Mouse (Mus musculus) midbrain, postnatal 0 days (tissue): ENCODE results near the gene Rora. TPM values are rescaled to one million over a fixed set of nuclear protein-coding genes. Genes with fewer than 3 reads are reported as not detected.

Source experiments
- ATAC-seq: fragments of 200-750 bp; cut with Nextera tagmentation; 2 replicates; pipeline ENCODE4 v1.8.0; 2017; ENCODE audit warnings: moderate number of reproducible peaks, mild to moderate bottlenecking, moderate TSS enrichment, moderate library complexity; ENCODE audit not compliant: low FRiP score
- DNase-seq: peaks from one replicate; pipeline ENCODE4 v3.0.0-alpha.2; 2015; ENCODE audit warnings: low spot score
- H3K27ac ChIP-seq: fragments of 300-500 bp; sonication (generic); 2 replicates; pipeline ENCODE4 v1.5.1; 2014; ENCODE audit warnings: low read depth, mild to moderate bottlenecking, low read length, mixed read lengths
- H3K27me3 ChIP-seq: fragments of 300-500 bp; sonication (generic); 2 replicates; pipeline ENCODE4 v1.6.1; 2014; ENCODE audit warnings: low read length, control low read depth, mixed read lengths; ENCODE audit not compliant: insufficient read depth
- H3K36me3 ChIP-seq: fragments of 300-500 bp; sonication (generic); 2 replicates; pipeline ENCODE4 v1.6.1; 2014; ENCODE audit warnings: low read length, control low read depth, mixed read lengths; ENCODE audit not compliant: insufficient read depth
- H3K4me1 ChIP-seq: fragments of 300-500 bp; sonication (generic); 2 replicates; pipeline ENCODE4 v1.6.1; 2014; ENCODE audit warnings: mild to moderate bottlenecking, control low read depth, antibody characterized with exemption, low read length, mixed read lengths; ENCODE audit not compliant: insufficient read depth
- H3K4me2 ChIP-seq: fragments of 300-500 bp; sonication (generic); 2 replicates; pipeline ENCODE4 v1.6.1; 2014; ENCODE audit warnings: low read depth, mild to moderate bottlenecking, low read length, mixed read lengths; ENCODE audit not compliant: poor library complexity, severe bottlenecking
- H3K4me3 ChIP-seq: fragments of 300-500 bp; sonication (generic); 2 replicates; pipeline ENCODE4 v1.5.1; 2014; ENCODE audit warnings: low read depth, mild to moderate bottlenecking, low read length, moderate library complexity
- H3K9ac ChIP-seq: fragments of 300-500 bp; sonication (generic); replicated peaks from 2 replicates; pipeline ENCODE4 v1.6.1; 2014; ENCODE audit warnings: mild to moderate bottlenecking, low read length, moderate library complexity, mixed read lengths; ENCODE audit not compliant: poor library complexity, severe bottlenecking
- H3K9me3 ChIP-seq: fragments of 300-500 bp; sonication (generic); 2 replicates; pipeline ENCODE4 v1.6.1; 2016; ENCODE audit warnings: low read length, control low read depth
- CTCF ChIP-seq: IDR thresholded peaks from 2 replicates; pipeline ENCODE4 v1.5.1; 2016; ENCODE audit warnings: antibody characterized with exemption, mild to moderate bottlenecking
- WGBS: fragments of 180-500 bp; shearing (Covaris S2); extraction: QIAGEN DNeasy Blood & Tissue Kit; methylation state at CpG from one replicate; pipeline ENCODE4 v1.1.7; 2014; 5-methylcytosine and 5-hydroxymethylcytosine counted together
- polyA plus RNA-seq: library from polyadenylated mRNA; unstranded; fragments of >200 nt; fragmentation: Nextera tagmentation; extraction: Ambion mirVana; gene quantifications from 2 replicates; pipeline ENCODE4 v1.2.1, GENCODE M21; 2015
- total RNA-seq: library from RNA; depleted of rRNA; stranded (reverse); fragments of >200 nt; gene quantifications from 2 replicates; pipeline ENCODE4 v1.2.3, GENCODE M21; 2014

The Rora gene
- total and polyA plus RNA-seq, 2 experiments from 2014 or later, result 28.2 to 49.6 TPM

- no peak overlapping the region for H3K27ac ChIP-seq
- no peak overlapping the region for H3K9ac ChIP-seq
- no peaks in the 10 kb centered on the region for H3K9me3 ChIP-seq
- peaks cover 3% of the 10 kb centered on the region; the same call in 1 of the 2 replicates for H3K4me1 ChIP-seq
- ATAC-seq (no peak), DNase-seq (no peak)
- H3K36me3 ChIP-seq, result no peaks in the 10 kb centered on the region
- no peaks in the 10 kb centered on the region for H3K27me3 ChIP-seq
- no peak for TF ChIP-seq CTCF
- 73% methylated on average over 4 of the region's 4 CpGs for WGBS
- no peak overlapping the region for H3K4me2 ChIP-seq
- no peak overlapping the region for H3K4me3 ChIP-seq
Observed at GRCm38 (mm10) chr9:68820036-68820435, 166.4 kb downstream of the Rora start.

- no peak for ATAC-seq
- peaks cover 3% of the 10 kb centered on the region; the same call in 1 of the 2 replicates for H3K4me1 ChIP-seq
- H3K9ac ChIP-seq, result no peak overlapping the region
- no peaks in the 10 kb centered on the region for H3K36me3 ChIP-seq
- no peaks in the 10 kb centered on the region for H3K9me3 ChIP-seq
- peak; percentile 41 for DNase-seq
- no peak for TF ChIP-seq CTCF
- no peak overlapping the region for H3K4me2 ChIP-seq
- H3K27ac ChIP-seq, result no peak overlapping the region
- H3K4me3 ChIP-seq, result no peak overlapping the region
- H3K27me3 ChIP-seq, result no peaks in the 10 kb centered on the region
Observed at GRCm38 (mm10) chr9:68820478-68820877, 166.9 kb downstream of the Rora start.

- no peak for TF ChIP-seq CTCF
- no peak overlapping the region for H3K4me2 ChIP-seq
- no peak overlapping the region for H3K27ac ChIP-seq
- H3K36me3 ChIP-seq, result no peaks in the 10 kb centered on the region
- no peak overlapping the region for H3K9ac ChIP-seq
- WGBS, result 71% methylated on average over 1 of the region's 1 CpGs
- H3K9me3 ChIP-seq, result no peaks in the 10 kb centered on the region
- H3K4me1 ChIP-seq, result peaks cover 3% of the 10 kb centered on the region; the same call in 1 of the 2 replicates
- no peak for DNase-seq
- H3K4me3 ChIP-seq, result no peak overlapping the region
- H3K27me3 ChIP-seq, result no peaks in the 10 kb centered on the region
- ATAC-seq, result no peak
Observed at GRCm38 (mm10) chr9:68821388-68821787, 167.8 kb downstream of the Rora start.

- no peak overlapping the region for H3K4me2 ChIP-seq
- no peaks in the 10 kb centered on the region for H3K9me3 ChIP-seq
- no peak for TF ChIP-seq CTCF
- no peak overlapping the region for H3K4me3 ChIP-seq
- H3K9ac ChIP-seq, result no peak overlapping the region
- ATAC-seq (no peak), DNase-seq (no peak)
- no peak overlapping the region for H3K27ac ChIP-seq
- peaks cover 3% of the 10 kb centered on the region; the same call in 1 of the 2 replicates for H3K4me1 ChIP-seq
- 94% methylated on average over 5 of the region's 5 CpGs for WGBS
- no peaks in the 10 kb centered on the region for H3K27me3 ChIP-seq
- no peaks in the 10 kb centered on the region for H3K36me3 ChIP-seq
Observed at GRCm38 (mm10) chr9:68823292-68823691, 169.7 kb downstream of the Rora start.

- H3K9me3 ChIP-seq, result no peaks in the 10 kb centered on the region
- ATAC-seq (no peak), DNase-seq (no peak)
- H3K9ac ChIP-seq, result no peak overlapping the region
- WGBS, result 67% methylated on average over 4 of the region's 4 CpGs
- no peak for TF ChIP-seq CTCF
- no peaks in the 10 kb centered on the region for H3K27me3 ChIP-seq
- H3K27ac ChIP-seq, result no peak overlapping the region
- H3K4me3 ChIP-seq, result no peak overlapping the region
- no peaks in the 10 kb centered on the region for H3K36me3 ChIP-seq
- H3K4me2 ChIP-seq, result no peak overlapping the region
- H3K4me1 ChIP-seq, result peaks cover 3% of the 10 kb centered on the region; the same call in 1 of the 2 replicates
Observed at GRCm38 (mm10) chr9:68825107-68825506, 171.5 kb downstream of the Rora start.

GRCm38 (mm10) chr9:68825841-68826240, 172.3 kb downstream of the Rora start:
- H3K9me3 ChIP-seq, result no peaks in the 10 kb centered on the region
- no peak overlapping the region for H3K27ac ChIP-seq
- H3K9ac ChIP-seq, result no peak overlapping the region
- no peak overlapping the region for H3K4me2 ChIP-seq
- 93% methylated on average over 3 of the region's 3 CpGs for WGBS
- no peak for ATAC-seq
- TF ChIP-seq CTCF, result no peak
- no peaks in the 10 kb centered on the region for H3K4me1 ChIP-seq
- no peaks in the 10 kb centered on the region for H3K27me3 ChIP-seq
- DNase-seq, result no peak
- H3K4me3 ChIP-seq, result no peak overlapping the region
- H3K36me3 ChIP-seq, result no peaks in the 10 kb centered on the region
